28 mouse cellular contexts compared by ENCODE assay signal in the genomic region with DNA sequence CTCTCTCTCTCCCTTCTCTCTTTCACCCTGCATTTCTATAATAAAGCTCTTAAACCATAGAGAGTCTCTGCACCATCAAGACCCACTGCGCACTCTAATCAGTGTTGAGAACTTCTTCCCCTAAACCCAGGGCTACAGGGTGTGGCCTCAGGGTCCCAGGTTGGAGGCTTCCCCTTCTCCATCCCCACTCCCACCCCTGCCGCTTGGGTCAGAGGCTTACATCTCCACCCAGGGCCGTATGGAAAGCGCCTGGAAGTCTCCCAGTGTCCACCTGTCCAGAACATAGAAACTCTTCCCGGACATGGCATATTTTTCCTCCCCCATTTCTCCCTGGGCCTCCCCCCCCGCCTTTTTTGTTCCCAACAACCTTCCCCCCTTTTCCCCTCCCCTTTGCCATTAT.
"Had no signal": no experiment of that assay in that cellular context is flagged by ENCODE, and none has a peak within 500 bp of the region (broad histone marks: within the 10 kb centered on the region; RNA-seq: fewer than 3 reads in every experiment).

No protein-coding gene starts in this region.

- H3K27ac ChIP-seq: embryonic facial prominence, embryonic 10.5 days; embryonic facial prominence, embryonic 12.5 days; embryonic facial prominence, embryonic 13.5 days; embryonic facial prominence, embryonic 15.5 days; forebrain, embryonic 10.5 days; forebrain, embryonic 12.5 days; forebrain, embryonic 13.5 days; forebrain, embryonic 15.5 days; gastrocnemius, adult 2 months; heart, adult 2 months had no signal

- H3K27me3 ChIP-seq: embryonic facial prominence, embryonic 12.5 days; embryonic facial prominence, embryonic 13.5 days; embryonic facial prominence, embryonic 15.5 days; forebrain, embryonic 12.5 days; forebrain, embryonic 13.5 days; forebrain, embryonic 15.5 days had no signal

- H3K4me2 ChIP-seq: embryonic facial prominence, embryonic 12.5 days; embryonic facial prominence, embryonic 13.5 days; embryonic facial prominence, embryonic 15.5 days; forebrain, embryonic 12.5 days; forebrain, embryonic 13.5 days; forebrain, embryonic 15.5 days had no signal

- H3K36me3 ChIP-seq: embryonic facial prominence, embryonic 10.5 days; embryonic facial prominence, embryonic 12.5 days; embryonic facial prominence, embryonic 13.5 days; embryonic facial prominence, embryonic 15.5 days; forebrain, embryonic 10.5 days; forebrain, embryonic 12.5 days; forebrain, embryonic 15.5 days had no signal

- DNase-seq: cerebellum, adult 2 months; cerebellum, adult 8-10 months; cerebellum, adult 9-10 months; cerebellum, adult 9-11 months; cerebellum, postnatal 10 days; cerebellum, postnatal 14 days; cerebellum, postnatal 25 days; cerebellum, postnatal 36 days; embryo, embryonic 11 days; forebrain, postnatal 0 days; gastrocnemius, adult 2 months; gastrocnemius, postnatal 10 days; gastrocnemius, postnatal 14 days; gastrocnemius, postnatal 25 days; gastrocnemius, postnatal 36 days; heart, adult 18-20 months; heart, adult 2 months had no signal

- H3K4me1 ChIP-seq: embryonic facial prominence, embryonic 10.5 days; embryonic facial prominence, embryonic 12.5 days; embryonic facial prominence, embryonic 13.5 days; embryonic facial prominence, embryonic 15.5 days; forebrain, embryonic 10.5 days; forebrain, embryonic 12.5 days; forebrain, embryonic 13.5 days; forebrain, embryonic 15.5 days had no signal

- H3K4me3 ChIP-seq: embryonic facial prominence, embryonic 10.5 days; embryonic facial prominence, embryonic 12.5 days; embryonic facial prominence, embryonic 13.5 days; embryonic facial prominence, embryonic 15.5 days; erythroblast, embryonic 14.5 days; forebrain, embryonic 10.5 days; forebrain, embryonic 12.5 days; forebrain, embryonic 13.5 days; forebrain, embryonic 15.5 days; gastrocnemius, adult 2 months; heart, adult 2 months had no signal

- H3K9me3 ChIP-seq: embryonic facial prominence, embryonic 10.5 days; embryonic facial prominence, embryonic 12.5 days; embryonic facial prominence, embryonic 13.5 days; embryonic facial prominence, embryonic 15.5 days; forebrain, embryonic 10.5 days; forebrain, embryonic 12.5 days; forebrain, embryonic 13.5 days; forebrain, embryonic 15.5 days had no signal

- H3K9ac ChIP-seq: embryonic facial prominence, embryonic 12.5 days; embryonic facial prominence, embryonic 13.5 days; embryonic facial prominence, embryonic 15.5 days; forebrain, embryonic 12.5 days; forebrain, embryonic 13.5 days; forebrain, embryonic 15.5 days; forebrain, postnatal 0 days had no signal

- ATAC-seq: forebrain, embryonic 13.5 days; forebrain, embryonic 14.5 days; forebrain, embryonic 15.5 days; forebrain, embryonic 16.5 days; forebrain, postnatal 0 days had no signal
